ENCODE assay signal across 18 mouse cellular contexts in genomic region chr1:22546273-22546672, GRCm38 (mm10).
"Had no signal": no experiment of that assay in that cellular context is flagged by ENCODE, and none has a peak within 500 bp of the region (broad histone marks: within the 10 kb centered on the region; RNA-seq: fewer than 3 reads in every experiment).

No protein-coding gene starts in this region.

- H3K4me2 ChIP-seq: lung, embryonic 15.5 days; midbrain, embryonic 11.5 days; midbrain, embryonic 13.5 days; midbrain, embryonic 15.5 days; neural tube, embryonic 12.5 days; stomach, embryonic 15.5 days had no signal

- H3K27me3 ChIP-seq: lung, embryonic 15.5 days; megakaryocyte, embryonic 14.5 days; midbrain, embryonic 13.5 days; midbrain, embryonic 15.5 days; neural tube, embryonic 12.5 days; stomach, embryonic 15.5 days had no signal

- H3K9ac ChIP-seq: liver, postnatal 0 days; lung, embryonic 15.5 days; midbrain, embryonic 13.5 days; midbrain, embryonic 15.5 days; neural tube, embryonic 12.5 days; stomach, embryonic 15.5 days had no signal

- H3K9me3 ChIP-seq: lung, embryonic 15.5 days; megakaryocyte, embryonic 14.5 days; midbrain, embryonic 13.5 days; midbrain, embryonic 15.5 days; neural tube, embryonic 12.5 days; stomach, embryonic 15.5 days had no signal

- ATAC-seq: liver, postnatal 0 days; lung, postnatal 0 days; midbrain, embryonic 13.5 days; midbrain, embryonic 15.5 days had no signal

- H3K36me3 ChIP-seq: lung, embryonic 15.5 days; midbrain, embryonic 13.5 days; midbrain, embryonic 15.5 days; neural tube, embryonic 12.5 days; stomach, embryonic 15.5 days had no signal

- DNase-seq: liver, postnatal 0 days; lung, adult 2 months; lung, postnatal 14 days; lung, postnatal 36 days; right cerebral cortex, postnatal 14 days; thymus, adult 2 months; thymus, postnatal 25 days; thymus, postnatal 4 days had no signal

- H3K27ac ChIP-seq: lung, embryonic 15.5 days; macrophage; midbrain, embryonic 13.5 days; midbrain, embryonic 15.5 days; neural tube, embryonic 12.5 days; stomach, embryonic 15.5 days; stomach, postnatal 0 days had no signal

- H3K4me3 ChIP-seq: lung, embryonic 15.5 days; megakaryocyte, embryonic 14.5 days; midbrain, embryonic 13.5 days; midbrain, embryonic 15.5 days; neural tube, embryonic 12.5 days; stomach, embryonic 15.5 days had no signal

- H3K4me1 ChIP-seq: lung, embryonic 15.5 days; megakaryocyte, embryonic 14.5 days; midbrain, embryonic 13.5 days; midbrain, embryonic 15.5 days; neural tube, embryonic 12.5 days; stomach, embryonic 15.5 days had no signal
